Mouse (Mus musculus) frontal cortex, postnatal 10 days (tissue): ENCODE data around the gene Prkg1.
"Not testable (repeated sequence)": the region's sequence is repeated elsewhere in the genome, so short reads cannot be mapped to it uniquely, and the experiment has no call there.

ENCODE experiments used
- DNase-seq, 2 experiments: peaks; one replicate each; pipeline ENCODE4 v3.0.0; 2022; ENCODE audit warnings: low spot score in 2 of 2, mixed read lengths in 1 of 2

Prkg1 gene

GRCm38 (mm10) chr19:31336381-31336780 is 428.5 kb downstream of the Prkg1 start:
- DNase-seq, result no peak

DNA sequence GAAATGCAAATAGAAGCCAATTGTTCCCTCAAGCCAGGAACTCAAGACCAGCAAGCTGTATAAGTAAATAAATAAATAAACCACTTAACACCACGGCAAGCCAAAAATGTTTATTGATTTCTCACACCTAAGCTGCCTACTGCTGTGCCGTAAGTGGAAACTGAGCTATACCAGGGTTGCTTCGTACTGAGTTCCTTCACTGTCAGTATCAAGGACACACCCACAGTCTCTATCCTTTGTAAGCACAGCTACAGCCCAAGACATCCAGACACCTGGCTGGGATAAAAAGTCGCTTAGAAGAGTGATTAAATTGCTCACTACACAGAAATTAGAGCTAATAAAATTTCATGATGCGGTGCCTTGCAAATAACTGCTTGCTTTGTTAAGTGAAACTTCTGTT is 434.9 kb downstream of the Prkg1 start:
- DNase-seq, result no peak

GRCm38 (mm10) chr19:31304760-31305159 is 460.1 kb downstream of the Prkg1 start:
- no peak for DNase-seq

- no peak for DNase-seq
These were observed 473.6 kb downstream of the Prkg1 start for GRCm38 (mm10) chr19:31291231-31291630.

DNA sequence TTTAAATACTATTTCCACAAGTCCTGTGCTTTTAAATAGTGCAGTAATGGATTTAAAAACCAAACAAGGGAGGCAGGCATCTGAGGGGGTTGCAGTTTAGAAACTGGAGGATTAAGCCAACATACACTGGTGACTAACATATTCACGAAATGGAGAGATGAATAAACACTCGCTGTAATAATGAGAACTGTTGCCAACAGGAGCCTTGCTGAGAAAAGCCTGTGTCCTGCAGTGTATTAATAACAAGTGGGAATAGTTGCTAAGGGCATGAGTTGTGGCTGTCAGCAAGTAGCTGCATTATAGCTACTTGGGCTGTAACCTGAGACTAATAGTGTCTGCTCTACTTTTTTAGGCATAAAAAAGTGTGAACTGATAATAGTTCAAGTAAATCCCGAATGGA is 480.3 kb downstream of the Prkg1 start:
- DNase-seq, result no peak

DNA sequence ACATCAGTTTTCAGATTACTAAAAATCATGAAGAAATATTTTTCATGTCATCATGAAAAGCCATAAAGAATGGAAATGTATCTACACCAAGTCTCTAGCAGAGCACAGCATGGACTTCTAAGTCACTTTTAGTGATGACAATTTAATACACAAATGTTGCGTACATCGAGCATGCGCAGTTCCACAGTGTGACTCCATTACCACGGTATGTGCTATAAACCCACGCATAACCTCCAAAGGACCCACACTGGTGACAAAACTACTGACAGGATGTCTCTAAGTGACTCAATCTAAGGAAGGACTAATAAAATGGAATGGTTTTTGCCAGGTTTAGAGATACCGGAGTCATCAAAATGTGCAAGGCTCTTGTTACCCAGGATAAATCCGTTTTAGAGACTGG is 480.7 kb downstream of the Prkg1 start:
- no peak for DNase-seq

GRCm38 (mm10) chr19:31283617-31284016 is 481.2 kb downstream of the Prkg1 start:
- no peak for DNase-seq

GRCm38 (mm10) chr19:31279797-31280486 is 484.9 kb downstream of the Prkg1 start:
- peak in 1 of 2 experiments; percentile 15 for DNase-seq

DNA sequence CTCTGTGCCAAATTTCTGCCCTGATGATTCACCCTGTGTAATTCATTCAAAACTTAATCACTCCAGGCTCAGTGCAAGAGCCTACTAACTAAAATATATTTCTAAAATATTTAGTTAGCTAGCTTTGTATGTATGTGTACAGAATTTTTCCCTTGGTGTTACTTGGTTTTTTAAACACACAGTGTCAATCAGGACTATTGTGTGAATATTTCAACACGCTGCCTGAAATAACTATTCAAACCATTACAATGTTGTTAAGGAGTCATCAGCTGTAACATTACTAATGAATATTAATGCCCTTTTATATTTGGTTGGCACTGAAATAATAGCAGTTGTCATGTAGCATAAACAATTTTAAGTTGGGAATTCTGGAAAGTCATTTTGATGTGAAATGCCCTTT is 502.4 kb downstream of the Prkg1 start:
- no peak for DNase-seq

DNA sequence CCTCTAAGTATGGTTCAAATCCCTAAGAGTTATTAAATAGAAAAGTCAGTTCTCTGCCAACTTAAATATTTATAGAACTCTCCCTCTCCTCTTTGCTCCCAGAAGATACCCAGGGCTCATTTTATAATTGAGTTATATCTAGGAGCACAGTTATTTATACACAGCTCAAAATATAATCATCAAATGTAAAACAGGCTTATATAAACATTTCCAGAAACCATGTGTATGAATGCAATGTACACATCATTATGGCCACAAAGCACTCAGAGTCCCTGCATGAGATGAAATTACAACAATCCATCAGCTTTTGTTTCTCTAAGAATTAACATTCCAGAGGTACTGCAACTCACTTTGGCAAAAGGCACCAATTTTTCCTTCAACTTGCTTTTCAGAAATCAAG is 504.3 kb downstream of the Prkg1 start:
- no peak for DNase-seq

GRCm38 (mm10) chr19:31255780-31256179 is 509.1 kb downstream of the Prkg1 start:
- DNase-seq, result no peak

- DNase-seq, result no peak
These were observed 532.4 kb downstream of the Prkg1 start for GRCm38 (mm10) chr19:31232410-31232809.

- no peak for DNase-seq
These were observed 536.4 kb downstream of the Prkg1 start for GRCm38 (mm10) chr19:31228385-31228784.

- no peak for DNase-seq
These were observed 541.4 kb downstream of the Prkg1 start for GRCm38 (mm10) chr19:31223457-31223856.

DNA sequence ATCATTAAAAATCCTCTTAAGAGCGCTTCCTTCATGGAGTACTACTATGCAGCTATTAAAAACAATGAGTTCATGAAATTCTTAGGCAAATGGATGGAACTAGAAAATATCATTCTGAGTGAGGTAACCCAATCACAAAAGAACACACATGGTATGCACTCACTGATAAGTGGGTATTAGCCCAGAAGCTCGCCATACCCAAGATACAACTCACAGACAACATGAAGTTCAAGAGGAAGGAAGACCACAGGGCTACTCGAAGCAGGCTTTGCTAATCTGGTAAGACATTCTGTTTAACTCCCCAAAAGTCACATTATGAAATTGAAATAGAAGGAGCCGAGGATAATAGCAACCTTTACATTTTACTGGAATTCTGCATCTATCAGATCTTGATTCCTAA is 545.6 kb downstream of the Prkg1 start:
- DNase-seq, result not testable (repeated sequence)

GRCm38 (mm10) chr19:31210850-31211249 is 554.0 kb downstream of the Prkg1 start:
- no peak for DNase-seq

GRCm38 (mm10) chr19:31210449-31210848 is 554.4 kb downstream of the Prkg1 start:
- no peak for DNase-seq

DNA sequence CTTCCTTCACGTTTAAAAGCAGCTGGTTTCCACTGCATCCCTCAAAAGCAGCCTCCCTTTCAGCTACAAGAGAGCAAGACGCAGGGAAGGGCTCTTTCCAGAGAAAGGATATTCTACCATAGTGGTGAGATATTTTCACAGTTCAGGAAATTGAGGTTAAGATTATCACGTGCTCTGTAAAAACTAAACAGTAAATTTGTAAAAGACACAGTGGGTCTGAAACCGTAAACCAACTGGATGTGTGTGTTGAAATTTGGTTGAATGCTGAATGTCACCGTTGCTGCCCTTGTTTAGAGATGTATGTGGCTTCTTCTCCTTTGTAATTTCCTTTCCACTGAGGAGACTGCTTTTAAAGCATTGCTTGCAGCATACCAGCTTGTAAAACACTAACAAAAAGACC is 565.2 kb downstream of the Prkg1 start:
- no peak for DNase-seq

- DNase-seq, result no peak
These were observed 566.4 kb downstream of the Prkg1 start for GRCm38 (mm10) chr19:31198461-31198860.

- no peak for DNase-seq
These were observed 567.8 kb downstream of the Prkg1 start for GRCm38 (mm10) chr19:31197076-31197475.

DNA sequence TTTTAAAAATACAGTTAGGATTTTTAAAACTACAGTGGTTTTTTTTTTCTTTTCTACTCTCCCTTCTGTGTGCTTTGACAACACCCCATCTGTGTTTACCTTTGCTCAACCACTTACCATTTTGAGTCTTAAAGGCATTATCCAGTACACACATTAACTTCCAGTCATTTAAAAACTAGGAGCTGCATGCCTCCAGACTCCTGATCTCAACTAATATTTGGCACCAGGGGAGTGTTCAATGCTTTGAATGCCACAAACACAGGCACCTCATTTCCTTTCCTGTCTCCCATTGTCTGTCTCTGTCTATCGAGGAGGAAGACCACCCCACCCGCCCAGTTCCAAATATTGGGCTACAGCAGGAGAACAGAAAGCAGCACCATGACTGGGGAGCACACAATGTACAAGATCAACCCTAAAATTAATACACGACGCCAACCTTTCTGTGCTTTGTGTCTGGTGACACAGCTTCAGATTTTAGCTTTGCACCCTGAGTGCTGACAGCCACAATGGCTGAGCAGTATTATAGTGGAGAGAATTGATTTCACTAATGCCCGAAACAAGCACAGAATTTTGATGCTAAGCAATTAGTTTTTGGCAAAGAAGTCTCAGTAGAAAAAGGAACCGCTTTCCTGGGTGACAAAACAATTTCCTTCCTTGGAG is 576.1 kb downstream of the Prkg1 start:
- no peak for DNase-seq

GRCm38 (mm10) chr19:31180757-31181156 is 584.1 kb downstream of the Prkg1 start:
- peak; percentile 23 to 35 for DNase-seq

- DNase-seq, result no peak
These were observed 587.4 kb downstream of the Prkg1 start for GRCm38 (mm10) chr19:31177279-31177922.
